Mouse (Mus musculus) heart, adult 18-20 months (tissue): ENCODE data around the gene Man2a1. TPM values are rescaled to one million over a fixed set of nuclear protein-coding genes. Genes with fewer than 3 reads are reported as not detected.

Experiments used
- DNase-seq, 2 experiments: peaks; one replicate each; pipeline ENCODE4 v3.0.0; 2021 to 2022; ENCODE audit warnings: mixed read lengths in 1 of 2
- total RNA-seq, 2 experiments: library from RNA; stranded (reverse); gene quantifications; 2 replicates each; pipeline ENCODE4 v1.2.3; 2021

The Man2a1 gene
- total RNA-seq, 2 experiments from 2014 or later = 15.9 to 18.4 TPM

GRCm38 (mm10) chr17:64630506-64630905, 30.0 kb downstream of the Man2a1 start:
- DNase-seq = no peak

GRCm38 (mm10) chr17:64637868-64638537, 37.5 kb downstream of the Man2a1 start:
- no peak for DNase-seq

DNA sequence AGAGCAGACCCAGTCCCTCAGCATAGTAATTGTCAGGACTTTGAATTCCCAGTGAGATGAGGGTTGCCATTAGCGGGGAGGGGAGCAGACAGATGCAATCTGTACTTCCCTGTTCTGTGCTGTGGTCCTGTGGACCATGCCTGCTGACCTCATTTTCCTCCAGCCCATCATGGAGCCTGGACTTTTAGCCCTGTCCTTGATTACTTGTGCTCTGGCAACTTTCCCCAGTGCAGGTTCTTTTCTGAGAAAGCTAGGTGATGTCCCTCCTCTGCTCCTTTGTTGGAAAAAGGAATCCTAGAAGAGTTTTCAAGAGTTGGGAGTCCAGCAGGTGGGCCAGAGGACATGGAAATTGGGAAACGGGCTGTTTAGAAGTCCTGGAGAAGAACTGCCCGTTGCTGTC, 40.8 kb downstream of the Man2a1 start:
- DNase-seq = no peak

DNA sequence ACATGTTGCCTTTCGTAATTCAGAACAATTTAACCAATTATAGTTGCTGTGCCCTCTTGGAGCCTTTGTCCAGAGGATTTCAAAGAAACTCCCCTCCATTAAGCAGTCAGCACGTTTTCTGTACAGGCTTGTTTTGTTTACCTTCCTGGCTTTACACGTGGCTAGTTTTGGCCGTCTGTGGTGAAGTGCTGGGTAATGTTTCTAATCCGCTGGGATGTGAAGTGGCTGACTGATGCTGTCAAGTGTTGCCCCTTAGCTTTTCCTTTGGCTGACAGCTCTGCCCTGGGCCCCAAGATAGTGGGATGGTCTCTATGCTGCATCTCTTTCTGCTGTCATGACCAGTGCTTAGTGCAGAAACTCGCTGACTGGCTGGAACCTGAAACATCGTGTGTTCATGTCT, 43.1 kb downstream of the Man2a1 start:
- no peak for DNase-seq

DNA sequence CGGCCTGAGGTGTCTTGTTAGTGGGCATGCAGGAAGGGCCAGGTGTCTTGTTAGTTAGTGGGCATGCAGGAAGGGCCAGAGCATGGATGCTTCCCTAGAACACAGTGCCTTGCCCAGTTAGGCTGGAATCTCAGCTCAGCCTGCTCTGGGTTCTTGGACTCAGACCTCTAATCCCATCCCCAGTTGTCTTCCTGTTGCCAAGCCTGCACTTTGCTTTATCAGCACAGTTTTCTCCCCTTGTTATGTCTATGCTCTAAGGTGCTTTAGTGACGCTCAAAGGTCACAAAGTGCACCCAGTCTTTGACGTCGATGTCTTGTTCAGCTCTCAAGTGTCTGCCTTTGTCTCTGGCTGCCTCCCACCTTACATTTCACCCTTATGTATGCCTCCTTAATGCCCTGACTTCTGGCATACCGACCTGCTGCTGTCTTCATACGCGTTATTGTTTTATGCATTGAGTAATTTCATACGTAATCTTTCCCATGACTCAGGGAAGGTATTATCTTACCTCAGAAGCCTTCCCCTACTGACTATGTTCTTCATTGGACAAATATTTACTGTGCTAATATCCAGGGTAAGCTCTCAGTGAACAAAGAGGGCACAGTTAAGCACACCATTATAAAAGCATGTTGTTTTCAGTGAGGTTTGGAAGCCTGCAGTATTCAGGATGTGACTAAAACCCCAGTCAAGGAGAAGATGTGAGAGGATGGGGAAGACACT, 44.5 kb downstream of the Man2a1 start:
- no peak for DNase-seq

GRCm38 (mm10) chr17:64647396-64647795, 46.9 kb downstream of the Man2a1 start:
- no peak for DNase-seq

DNA sequence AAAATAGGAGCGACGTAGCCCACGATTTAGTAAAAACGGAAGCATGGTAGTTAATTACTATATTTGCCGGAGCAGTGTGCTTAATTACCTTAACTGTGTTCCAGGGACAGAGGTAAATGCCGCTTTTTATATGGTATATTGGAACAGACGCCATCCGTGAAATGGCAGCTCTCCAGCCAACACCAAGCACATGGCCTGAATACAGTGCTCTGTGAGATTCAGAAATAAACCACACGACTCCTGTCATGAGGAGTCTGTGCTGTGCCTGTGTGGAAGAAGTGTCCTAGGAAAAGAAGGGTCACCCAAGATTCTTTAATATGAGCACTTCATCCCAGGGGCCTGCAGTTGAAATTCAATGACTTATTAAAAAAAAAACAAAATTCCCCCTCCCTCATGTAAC, 50.2 kb downstream of the Man2a1 start:
- DNase-seq = no peak

- no peak for DNase-seq
Observed at GRCm38 (mm10) chr17:64653621-64654020, 53.1 kb downstream of the Man2a1 start.

DNA sequence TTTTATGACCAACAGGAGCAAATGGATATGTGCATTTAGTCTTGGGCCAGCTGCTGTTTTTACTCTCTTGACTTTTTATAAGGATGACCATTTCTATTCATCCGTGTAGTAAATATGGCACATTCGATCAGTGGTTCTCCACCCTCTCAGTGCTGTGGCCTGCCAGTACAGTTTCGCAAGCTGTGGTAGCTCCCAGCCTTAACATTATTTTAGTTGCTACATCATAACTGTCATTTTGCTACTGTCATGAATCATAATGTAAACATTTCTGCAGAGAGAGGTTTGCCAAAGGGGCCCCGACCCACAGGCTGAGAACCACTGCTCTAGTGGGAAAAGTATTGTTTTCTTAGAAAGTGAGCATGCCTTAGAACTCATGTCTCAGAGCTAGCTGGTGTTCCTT, 59.1 kb downstream of the Man2a1 start:
- DNase-seq = no peak

DNA sequence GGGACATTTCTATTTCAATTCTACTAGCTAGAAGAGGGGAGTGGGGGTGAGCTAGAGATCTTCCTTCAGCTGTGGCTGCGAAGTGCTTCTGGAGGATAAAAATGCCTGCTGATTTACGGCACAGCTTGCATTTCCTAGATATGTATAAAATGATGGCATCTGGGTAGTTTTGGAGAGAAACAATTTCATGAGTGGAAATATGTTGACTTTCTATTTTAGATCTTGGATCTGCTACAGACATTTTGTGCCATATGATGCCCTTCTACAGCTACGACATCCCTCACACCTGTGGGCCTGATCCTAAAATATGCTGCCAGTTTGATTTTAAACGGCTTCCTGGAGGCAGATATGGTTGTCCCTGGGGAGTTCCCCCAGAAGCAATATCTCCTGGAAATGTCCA, 66.0 kb downstream of the Man2a1 start:
- no peak for DNase-seq

DNA sequence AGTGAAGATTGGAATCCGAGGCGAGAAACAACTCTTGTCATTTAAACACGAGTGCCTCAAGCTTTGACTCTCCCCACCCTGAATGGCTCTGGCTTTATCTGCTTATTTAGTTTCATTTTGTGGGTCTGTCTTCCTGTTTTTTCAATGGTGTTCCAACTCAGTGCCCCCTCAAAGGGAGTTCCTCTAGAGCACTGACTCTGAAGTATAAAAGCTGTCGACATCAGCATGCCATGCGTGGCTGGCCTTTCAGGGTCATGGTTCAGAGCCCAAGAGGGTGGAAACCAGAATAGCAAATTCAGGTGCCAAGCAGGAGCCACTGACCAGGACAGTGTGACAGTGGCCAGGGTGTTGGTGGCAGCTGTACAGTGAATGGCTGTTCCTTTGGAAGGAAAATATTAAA, 68.0 kb downstream of the Man2a1 start:
- peak; percentile 35 to 60 for DNase-seq

DNA sequence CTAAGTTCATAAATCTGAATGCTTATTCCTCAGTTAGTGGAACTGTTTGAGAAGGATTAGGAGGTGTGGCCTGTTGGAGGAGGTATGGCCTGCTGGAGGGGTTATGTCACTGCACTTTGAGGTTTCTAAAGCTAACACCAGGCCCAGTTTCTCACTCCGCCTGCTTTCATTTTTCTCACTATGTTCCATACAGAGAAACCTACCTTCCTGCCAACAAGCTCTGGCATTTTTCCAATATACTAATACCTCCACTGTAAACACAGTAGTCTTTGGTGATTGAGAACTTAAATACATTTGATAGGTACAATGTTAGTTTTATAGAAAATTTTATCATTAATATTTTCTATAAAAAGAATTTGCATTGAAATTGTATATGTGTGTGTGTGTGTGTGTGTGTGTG, 73.9 kb downstream of the Man2a1 start:
- no peak for DNase-seq

DNA sequence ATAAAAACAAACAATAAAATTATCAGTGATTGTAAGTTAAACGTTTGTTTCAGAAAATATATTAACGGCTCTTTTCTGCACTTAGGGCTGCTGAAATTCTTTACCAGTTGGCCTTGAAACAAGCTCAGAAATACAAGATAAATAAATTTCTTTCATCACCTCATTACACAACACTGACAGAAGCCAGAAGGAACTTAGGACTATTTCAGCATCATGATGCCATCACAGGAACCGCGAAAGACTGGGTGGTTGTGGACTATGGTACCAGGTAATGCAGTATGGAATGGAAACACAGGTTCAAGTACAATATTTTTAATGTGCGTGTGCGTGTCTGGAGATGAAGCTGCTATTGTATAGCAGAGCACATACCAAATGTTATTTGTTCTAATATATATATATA, 74.4 kb downstream of the Man2a1 start:
- DNase-seq = no peak

- DNase-seq = peak; percentile 53 to 55
Observed at GRCm38 (mm10) chr17:64676735-64677469, 76.4 kb downstream of the Man2a1 start.

DNA sequence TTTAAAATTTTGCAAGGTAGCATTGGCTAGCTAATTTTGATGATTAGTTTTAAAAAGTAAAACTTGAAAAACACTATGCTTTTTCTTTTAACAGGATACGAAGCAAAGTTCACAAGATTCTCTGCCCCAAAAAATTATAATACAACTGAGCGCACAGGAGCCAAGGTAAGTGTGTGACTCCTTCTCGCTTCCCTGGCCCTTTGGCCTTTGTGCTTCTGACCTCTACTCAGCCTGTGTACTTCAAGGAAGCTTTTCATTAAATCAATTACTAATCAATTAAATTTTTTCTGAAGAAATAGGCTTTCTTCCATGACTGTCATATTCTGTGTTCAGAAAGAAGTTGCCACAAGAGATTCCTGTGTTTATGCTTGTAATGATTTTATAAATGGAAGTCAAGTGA, 80.9 kb downstream of the Man2a1 start:
- no peak for DNase-seq

DNA sequence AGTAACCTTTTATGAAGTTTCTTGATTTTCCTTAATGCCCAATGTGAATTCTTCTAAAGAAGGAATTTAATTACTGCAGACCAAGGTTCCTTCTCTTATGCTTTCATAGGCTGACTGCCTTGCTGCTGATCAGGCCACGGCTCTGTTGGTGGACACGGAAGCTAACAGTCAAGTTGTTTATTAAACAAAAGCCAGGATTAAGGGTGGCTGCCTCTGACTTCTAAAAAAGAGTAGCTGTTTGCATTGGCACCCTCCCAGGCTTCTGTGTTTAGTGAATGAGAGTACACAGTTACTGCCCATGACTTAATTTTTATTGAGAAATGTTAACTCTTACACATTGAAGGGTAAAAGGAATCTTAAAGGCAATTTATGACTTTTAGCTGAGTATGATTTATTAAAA, 81.4 kb downstream of the Man2a1 start:
- peak; percentile 38 to 42 for DNase-seq

- DNase-seq = no peak
Observed at GRCm38 (mm10) chr17:64684088-64684487, 83.6 kb downstream of the Man2a1 start.

GRCm38 (mm10) chr17:64685216-64685903, 84.8 kb downstream of the Man2a1 start:
- DNase-seq = peak; percentile 76 to 85

DNA sequence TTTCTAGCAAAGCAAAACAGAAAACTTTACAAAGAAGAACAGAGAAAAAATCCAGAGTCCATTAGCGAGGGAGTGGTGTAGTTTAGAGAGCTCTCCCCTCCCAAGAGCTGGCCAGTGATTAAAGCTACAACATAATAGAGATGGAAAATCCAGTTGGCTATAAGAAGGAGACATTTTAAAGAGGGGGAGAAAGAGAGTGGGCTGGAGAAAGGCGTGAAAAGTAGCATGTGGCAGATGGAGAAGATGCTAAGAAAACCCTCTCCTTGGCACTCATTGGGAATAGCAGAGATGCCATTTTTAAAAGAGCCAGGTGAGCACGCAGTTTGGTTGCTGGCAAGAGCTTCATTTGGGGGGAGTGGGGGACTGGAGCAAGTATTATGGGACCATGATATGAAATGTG, 89.1 kb downstream of the Man2a1 start:
- no peak for DNase-seq

GRCm38 (mm10) chr17:64697277-64697831, 96.8 kb downstream of the Man2a1 start:
- no peak for DNase-seq

GRCm38 (mm10) chr17:64698516-64698915, 98.0 kb downstream of the Man2a1 start:
- DNase-seq = no peak

DNA sequence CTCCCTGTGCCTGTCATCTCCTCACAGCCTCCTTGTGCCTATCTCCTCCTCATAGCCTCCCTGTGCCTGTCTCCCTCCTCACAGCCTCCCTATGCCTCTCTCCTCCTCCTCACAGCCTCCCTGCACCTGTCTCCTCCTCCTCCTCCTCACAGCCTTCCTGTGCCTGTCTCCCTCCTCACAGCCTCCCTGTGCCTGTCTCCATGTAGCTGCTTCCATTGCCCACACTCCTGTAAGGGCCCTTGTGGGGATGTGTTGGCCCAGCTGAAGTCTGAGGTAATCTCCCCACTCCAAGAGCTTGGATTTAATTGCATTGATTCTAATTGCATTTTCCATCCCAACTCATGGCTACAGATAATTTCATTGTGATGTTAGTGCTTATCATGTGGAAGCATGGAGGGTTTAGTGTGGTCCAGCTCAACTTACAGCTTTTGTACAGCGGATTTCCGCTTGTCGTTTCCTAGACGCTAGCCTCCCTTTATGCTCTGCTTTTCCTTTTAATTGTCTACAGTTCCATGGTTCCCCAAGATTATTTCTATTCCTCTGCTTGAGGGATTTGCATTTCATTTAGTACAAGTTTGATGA, 103.2 kb downstream of the Man2a1 start:
- no peak for DNase-seq
